Mouse (Mus musculus) CD4-positive, CD25-positive, alpha-beta regulatory T cell, adult 4 months (primary cell): Measurements from ENCODE around the gene Cpped1. TPM values are rescaled to one million over a fixed set of nuclear protein-coding genes. Genes with fewer than 3 reads are reported as not detected.

Experiments used
- ATAC-seq: one replicate; pipeline ENCODE4 v1.8.0; 2017
- polyA plus RNA-seq, 2 experiments: library from polyadenylated mRNA; unstranded; fragments of 100-300 nt; shearing (Covaris generic); gene quantifications; one replicate each; pipeline ENCODE4 v1.2.1; 2017

Cpped1 gene
- polyA plus RNA-seq, 2 experiments from 2014 or later = 8.7 to 11.7 TPM

- no peak for ATAC-seq
These were observed 65.8 kb downstream of the Cpped1 start for GRCm38 (mm10) chr16:11843441-11843840.

- no peak for ATAC-seq
These were observed 75.8 kb downstream of the Cpped1 start for GRCm38 (mm10) chr16:11833474-11833873.

GRCm38 (mm10) chr16:11828816-11829215 lies 80.4 kb downstream of the Cpped1 start:
- ATAC-seq = no peak

DNA sequence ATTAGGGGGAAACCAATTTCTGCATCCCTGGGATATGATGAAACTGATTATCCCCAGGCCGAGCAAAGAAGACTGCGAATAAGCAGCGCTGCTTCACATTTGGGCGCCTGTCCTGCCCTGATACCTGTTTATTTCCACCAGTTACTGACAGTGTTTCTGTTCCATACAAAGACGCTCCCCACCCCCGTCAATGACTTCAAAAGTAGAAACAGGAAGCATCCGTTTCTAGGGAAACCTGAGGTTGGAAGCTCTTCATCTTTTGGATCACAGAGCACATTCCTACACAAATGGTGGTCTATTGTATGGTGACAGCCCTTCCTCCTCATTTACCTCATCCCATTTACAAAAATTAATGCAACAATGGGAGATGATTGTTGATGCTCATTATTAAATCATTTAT lies 84.4 kb downstream of the Cpped1 start:
- no peak for ATAC-seq

DNA sequence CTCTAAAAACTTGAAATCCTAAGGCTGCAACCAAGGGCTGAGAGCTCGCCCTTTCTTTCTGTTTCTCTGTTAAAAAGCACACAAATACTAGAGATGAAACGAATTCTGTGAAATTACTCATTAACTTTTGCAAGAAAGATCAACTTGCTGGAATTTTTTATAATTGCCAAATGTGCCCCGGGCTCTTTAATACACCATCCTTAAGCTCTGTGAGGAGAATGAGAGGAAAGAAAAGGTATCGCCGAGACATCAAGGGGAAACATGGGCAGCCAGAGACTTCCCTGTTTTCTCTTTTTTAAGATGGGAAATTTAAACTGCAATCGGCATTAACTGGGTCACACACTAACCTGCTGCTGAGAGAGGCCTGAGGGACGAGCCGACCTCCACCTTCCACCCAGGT lies 84.9 kb downstream of the Cpped1 start:
- no peak for ATAC-seq

GRCm38 (mm10) chr16:11820791-11821190 lies 88.5 kb downstream of the Cpped1 start:
- no peak for ATAC-seq

DNA sequence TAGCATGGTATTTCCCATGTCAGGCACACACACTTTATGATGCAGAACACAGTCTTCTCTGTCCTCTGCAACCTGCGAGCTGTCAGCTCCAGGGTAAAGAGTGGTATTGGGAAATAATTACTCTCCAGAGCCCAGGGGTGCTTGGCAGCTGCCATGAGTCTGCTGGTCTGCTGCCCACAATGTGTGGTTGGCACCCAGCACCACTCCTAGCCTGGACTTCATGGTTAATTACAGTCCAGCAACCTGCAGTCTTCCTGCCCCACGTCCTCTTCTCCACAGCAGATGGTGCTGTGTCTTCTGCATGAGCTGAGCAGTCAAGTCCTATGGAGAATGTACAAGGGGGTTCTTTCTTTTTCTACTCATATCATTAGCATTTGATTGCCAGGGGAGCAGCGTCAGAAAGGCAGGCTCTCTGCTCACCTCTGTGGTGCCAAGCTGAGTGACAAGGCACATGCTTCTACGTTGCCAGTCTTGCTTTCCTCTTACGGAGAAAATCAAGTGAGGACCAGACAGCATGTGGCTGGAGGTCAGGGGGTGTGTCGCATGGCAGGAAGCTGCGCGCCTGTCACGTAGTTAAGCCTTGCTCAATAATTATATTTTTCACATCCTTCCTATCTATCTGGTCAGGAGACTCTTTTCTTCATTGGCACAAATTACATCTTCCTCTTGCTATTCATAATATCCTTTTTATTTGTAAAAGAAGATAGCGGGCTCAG lies 94.2 kb downstream of the Cpped1 start:
- no peak for ATAC-seq

DNA sequence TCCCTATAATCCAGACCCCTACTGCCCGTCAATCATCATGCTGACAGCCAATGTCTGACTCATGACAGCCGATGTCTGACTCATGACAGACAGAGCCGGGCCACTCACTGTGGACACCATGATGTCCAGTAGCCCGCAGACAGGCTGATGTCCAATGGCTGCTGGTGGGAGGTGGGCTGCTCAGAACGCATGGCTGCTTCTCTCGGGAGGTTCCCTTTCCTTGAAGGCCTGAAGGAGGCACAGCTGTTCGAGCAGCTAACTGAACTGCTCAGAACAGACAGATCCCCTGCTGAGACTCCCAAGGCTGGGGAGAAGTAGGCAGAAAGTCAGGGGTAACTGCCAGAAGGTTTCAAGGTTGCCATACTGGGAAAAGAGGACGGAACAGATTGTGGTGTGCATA lies 97.1 kb downstream of the Cpped1 start:
- ATAC-seq = no peak

GRCm38 (mm10) chr16:11809615-11810014 lies 99.6 kb downstream of the Cpped1 start:
- ATAC-seq = no peak

DNA sequence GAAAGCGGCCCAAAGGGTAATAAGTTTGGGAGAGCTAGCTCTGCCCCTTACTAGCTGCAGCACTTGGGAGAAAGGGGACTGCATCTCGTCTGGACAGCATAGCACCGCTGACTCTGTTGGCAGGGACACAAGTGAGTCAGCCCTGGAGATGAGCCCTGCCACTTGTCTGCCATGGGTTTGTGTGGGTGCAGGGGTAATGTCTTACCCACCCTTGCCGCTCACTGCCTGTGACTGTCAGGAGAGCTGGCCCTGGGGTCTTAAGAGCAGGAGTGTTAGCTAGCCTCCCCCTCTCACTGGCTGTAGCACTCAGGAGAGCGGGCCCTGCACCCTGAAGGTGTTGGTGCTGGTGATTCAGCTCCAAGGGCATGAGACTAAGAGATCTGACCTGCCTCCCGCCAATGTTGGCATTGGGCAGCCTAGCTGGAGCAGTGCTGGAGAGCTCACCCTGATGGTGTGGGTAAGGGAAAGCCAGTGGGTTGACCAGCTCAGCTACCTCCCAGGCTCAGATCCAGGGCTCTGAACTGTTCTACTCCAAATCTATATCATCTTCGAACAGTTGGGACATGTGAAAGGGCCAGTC lies 107.2 kb downstream of the Cpped1 start:
- ATAC-seq = no peak

- no peak for ATAC-seq
These were observed 113.3 kb downstream of the Cpped1 start for GRCm38 (mm10) chr16:11795758-11796460.

DNA sequence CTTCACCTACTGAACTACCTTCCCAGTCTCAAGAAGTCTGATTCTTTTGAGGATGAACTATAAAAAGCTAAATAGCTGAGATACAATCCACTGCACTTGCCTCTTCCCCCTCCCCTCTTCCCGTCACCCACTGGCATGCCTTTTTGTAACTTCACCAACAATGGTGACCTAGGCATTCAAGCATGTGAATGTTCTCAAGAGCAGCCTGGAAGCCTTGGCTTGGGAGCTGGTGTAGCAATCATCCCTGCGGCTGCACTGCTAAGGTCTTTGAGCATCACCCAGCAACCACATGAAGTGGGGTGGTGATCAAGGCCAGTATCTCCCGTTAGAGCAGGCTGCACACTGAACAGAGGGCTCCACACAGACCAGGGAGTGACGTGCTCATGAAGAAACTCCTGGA lies 114.6 kb downstream of the Cpped1 start:
- no peak for ATAC-seq

DNA sequence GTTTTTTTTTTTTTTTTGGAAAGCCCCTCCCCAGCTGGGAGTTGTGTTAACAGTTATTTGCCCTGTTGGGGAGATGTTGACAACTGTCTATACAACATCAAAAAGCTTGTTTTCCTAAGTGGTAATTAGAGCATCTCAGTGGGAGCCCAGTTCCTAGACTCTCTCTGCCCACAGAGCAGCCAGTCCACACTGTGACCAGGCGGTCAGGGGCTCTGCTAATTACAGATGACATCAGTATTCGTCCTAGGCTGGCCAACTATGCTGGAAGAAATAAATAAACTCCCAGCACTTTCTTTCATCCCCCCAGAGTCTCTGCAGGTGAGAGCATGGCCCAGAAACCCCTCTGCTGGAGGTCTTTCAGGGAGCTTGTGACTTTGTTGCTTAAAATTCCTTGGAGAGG lies 115.9 kb downstream of the Cpped1 start:
- ATAC-seq = no peak

GRCm38 (mm10) chr16:11790476-11790875 lies 118.8 kb downstream of the Cpped1 start:
- ATAC-seq = no peak

- no peak for ATAC-seq
These were observed 123.4 kb downstream of the Cpped1 start for GRCm38 (mm10) chr16:11785806-11786205.

GRCm38 (mm10) chr16:11784354-11784753 lies 124.9 kb downstream of the Cpped1 start:
- no peak for ATAC-seq

DNA sequence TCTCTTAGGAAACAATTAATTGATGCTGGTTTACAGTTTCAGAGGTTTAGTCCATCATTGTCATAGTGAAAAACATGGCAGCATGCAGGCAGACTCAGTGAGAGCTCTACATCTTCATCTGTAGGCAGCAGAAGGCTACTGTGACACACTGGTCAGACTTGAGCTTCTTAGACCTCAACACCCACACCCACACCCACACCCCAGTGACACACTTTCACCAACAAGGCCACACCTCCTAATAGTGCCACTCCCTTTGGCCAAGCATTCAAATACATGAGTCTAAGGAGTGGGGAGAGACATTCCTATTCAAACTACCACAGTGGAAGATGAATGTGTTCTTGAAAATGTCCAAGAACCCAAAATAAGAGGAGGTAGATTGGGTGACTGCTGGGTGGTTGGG lies 125.9 kb downstream of the Cpped1 start:
- no peak for ATAC-seq

DNA sequence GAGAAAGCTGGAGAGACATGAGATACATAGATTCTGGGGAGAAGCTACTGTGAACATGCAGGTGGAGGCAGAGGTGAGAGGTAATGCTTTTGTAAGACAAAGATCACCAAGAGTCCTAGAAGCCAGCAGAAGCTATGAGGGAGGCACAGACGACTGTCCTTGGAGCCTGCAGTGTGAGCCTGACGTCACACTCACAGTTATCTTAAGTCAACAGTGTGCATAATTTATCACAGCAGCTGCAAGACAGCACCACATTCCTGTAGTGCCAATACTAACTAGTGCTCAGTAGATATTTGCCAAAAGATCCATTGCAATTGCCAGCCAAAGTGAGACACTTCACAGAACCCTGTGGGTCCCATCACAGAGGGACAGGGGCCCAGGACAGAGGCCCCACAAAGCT lies 127.2 kb downstream of the Cpped1 start:
- ATAC-seq = no peak

- ATAC-seq = no peak
These were observed 130.4 kb downstream of the Cpped1 start for GRCm38 (mm10) chr16:11778715-11779460.

GRCm38 (mm10) chr16:11778191-11778590 lies 131.1 kb downstream of the Cpped1 start:
- no peak for ATAC-seq

DNA sequence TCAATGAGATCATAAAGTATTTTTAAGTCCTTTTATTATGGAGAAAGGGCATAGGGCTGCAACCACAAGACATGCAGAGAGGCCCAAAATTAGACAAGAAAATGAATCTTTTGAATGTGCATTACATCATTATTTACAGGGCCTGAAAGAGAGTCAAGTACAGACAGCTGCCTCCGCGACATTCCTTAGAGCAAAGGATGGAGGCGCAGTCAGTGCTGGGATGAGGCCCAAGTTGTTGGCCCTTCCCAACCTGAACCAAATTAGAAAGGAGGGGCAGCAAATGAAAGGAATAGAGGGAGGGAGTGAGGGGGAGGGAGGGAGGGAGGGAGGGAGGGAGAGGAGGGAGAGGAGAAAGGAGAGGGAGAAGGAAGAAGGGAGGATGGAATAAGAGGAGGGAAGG lies 132.7 kb downstream of the Cpped1 start:
- no peak for ATAC-seq

DNA sequence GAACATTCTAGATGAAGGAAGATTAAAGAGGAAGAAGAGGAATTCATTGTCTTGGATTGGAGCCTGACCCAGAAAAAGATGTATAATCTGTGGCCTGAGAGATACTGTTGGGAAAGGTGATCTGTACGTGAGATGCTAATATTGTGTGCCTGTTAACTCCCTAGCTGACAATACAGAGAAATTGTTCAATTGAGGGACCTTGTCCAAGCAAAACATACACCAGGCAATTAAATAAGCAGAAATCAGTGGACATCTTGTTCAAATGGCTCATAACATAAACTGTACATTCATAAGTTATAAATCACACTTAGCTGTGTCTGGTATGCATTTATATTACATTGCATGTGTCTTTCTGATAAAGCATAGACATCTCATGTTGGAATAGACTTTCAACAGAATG lies 134.9 kb downstream of the Cpped1 start:
- no peak for ATAC-seq

DNA sequence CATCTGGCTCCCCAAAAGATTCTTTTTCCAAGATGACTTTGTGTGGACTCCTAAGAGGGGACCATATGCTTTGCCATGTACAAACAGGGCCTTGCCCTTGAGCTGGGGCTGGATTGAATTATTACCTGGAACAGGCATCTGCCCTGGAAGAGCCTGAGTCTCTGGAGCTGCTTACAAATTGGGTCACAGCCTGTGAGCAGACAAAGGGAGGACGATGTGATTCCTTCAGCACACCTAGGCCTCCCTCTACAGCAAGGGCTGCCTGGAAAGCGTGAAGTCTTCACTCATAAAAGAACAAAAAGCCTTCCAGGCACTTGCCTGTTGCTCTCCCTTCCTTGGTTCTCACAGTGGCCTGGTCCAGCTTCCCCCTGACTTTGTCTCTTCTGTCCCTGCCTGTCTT lies 136.9 kb downstream of the Cpped1 start:
- ATAC-seq = no peak
